Mouse (Mus musculus): ENCODE data around the gene Cds1.

GRCm38 (mm10) chr5:101836221-101836620 is 71.3 kb downstream of the Cds1 start:
- TF ChIP-seq CTCF (IDR thresholded peaks at IDR 0.05; ENCODE audit: insufficient read depth, low read length) (no peak), POLR2A (IDR thresholded peaks at IDR 0.05; ENCODE audit: borderline replicate concordance, extremely low read depth, low read depth, low read length) (no peak)
